Mouse (Mus musculus): ENCODE measurements around the gene Als2. TPM values are rescaled to one million over a fixed set of nuclear protein-coding genes. Genes with fewer than 3 reads are reported as not detected.

The Als2 gene
- total and polyA plus RNA-seq, 3 experiments = 13.4 to 41.0 (median 25.0) TPM

GRCm38 (mm10) chr1:59162309-59163024, 74.6 kb downstream of the Als2 start:
- no peak for TF ChIP-seq MAX (IDR thresholded peaks at IDR 0.05; ENCODE audit: low read length)
- no peak for TF ChIP-seq USF1 (IDR thresholded peaks at IDR 0.05; ENCODE audit: low read depth, low read length)
- no peak for TF ChIP-seq NELFE (IDR thresholded peaks at IDR 0.05; ENCODE audit: low read depth, low read length)
- no peak for TF ChIP-seq NRF1 (IDR thresholded peaks at IDR 0.05; ENCODE audit: low read depth, low read length)
- no peak for TF ChIP-seq BHLHE40 (IDR thresholded peaks at IDR 0.05; ENCODE audit: low read depth, low read length)
- TF ChIP-seq SIN3A (IDR thresholded peaks at IDR 0.05; ENCODE audit: low read length) = no peak
- TF ChIP-seq HCFC1 (IDR thresholded peaks at IDR 0.05; ENCODE audit: low read depth, low read length) = no peak
- TF ChIP-seq TBP (conservative IDR thresholded peaks at IDR 0.05; ENCODE audit: low read depth, low read length) = no peak
- TF ChIP-seq ZKSCAN1 (IDR thresholded peaks at IDR 0.05; ENCODE audit: borderline replicate concordance, low read depth, low read length) = no peak
- TF ChIP-seq MYC (IDR thresholded peaks at IDR 0.05; ENCODE audit: low read depth, low read length) = no peak
- TF ChIP-seq ELF1 (IDR thresholded peaks at IDR 0.05; ENCODE audit: low read depth, low read length) = no peak
- no peak for TF ChIP-seq MEF2A (IDR thresholded peaks at IDR 0.05; ENCODE audit: borderline replicate concordance, low read depth, low read length)
- no peak for TF ChIP-seq ZC3H11A (IDR thresholded peaks at IDR 0.05; ENCODE audit: low read depth, low read length)
- no peak for TF ChIP-seq RAD21 (IDR thresholded peaks at IDR 0.05; ENCODE audit: low read depth, low read length)
- TF ChIP-seq IRF4 (IDR thresholded peaks at IDR 0.05; ENCODE audit: low read depth, low read length) = no peak
- peaks cover 28 to 64% of the 10 kb centered on the region in 2 experiments for H3K36me3 ChIP-seq (replicated peaks in 1 of 2; ENCODE audit: control insufficient read depth in 1 of 2, insufficient read depth in 1 of 2, low read length in 1 of 2)
- no peak overlapping the region for H3K4me3 ChIP-seq (replicated peaks in 1 of 3; ENCODE audit: low read depth in 2 of 3, low read length in 2 of 3, poor library complexity in 1 of 3)
- no peak overlapping the region for H3K4me2 ChIP-seq (ENCODE audit: insufficient read depth, low read depth, poor library complexity, severe bottlenecking)
- DNase-seq (ENCODE audit: extremely low read depth) = no peak
- H3K4me1 ChIP-seq (ENCODE audit: control insufficient read depth in 1 of 2, insufficient read depth in 2 of 2) = peaks cover 3 to 28% of the 10 kb centered on the region in 2 experiments; a peak in 3 of 4 replicates
- no peaks in the 10 kb centered on the region for H3K27me3 ChIP-seq (replicated peaks)
- in situ Hi-C loops (cut with MboI; ENCODE audit: low pct_ligation_motif_present, low pct_unique_long_range_greater_than_20kb, low sequenced_read_pairs) (no loop called here), dilution Hi-C loops (cut with MboI; ENCODE audit: extremely low pct_ligation_motif_present, extremely low pct_unique_long_range_greater_than_20kb, low sequenced_read_pairs) (no loop called here)
- no peaks in the 10 kb centered on the region for H3K9me3 ChIP-seq (replicated peaks; ENCODE audit: low read length)
- no peak overlapping the region for H3K9ac ChIP-seq (ENCODE audit: insufficient read depth, low read depth)
- no peak overlapping the region for H3K27ac ChIP-seq (ENCODE audit: insufficient read depth, low read depth)
- no peaks in the 10 kb centered on the region for H3K79me2 ChIP-seq (replicated peaks; ENCODE audit: control insufficient read depth, extremely low read depth, insufficient read depth, poor library complexity, severe bottlenecking)

- in situ Hi-C loops (cut with MboI; ENCODE audit: low pct_ligation_motif_present, low pct_unique_long_range_greater_than_20kb, low sequenced_read_pairs) = no loop called here
- H3K9me3 ChIP-seq (replicated peaks; ENCODE audit: low read length) = no peaks in the 10 kb centered on the region
Observed at GRCm38 (mm10) chr1:59161396-59161795, 75.6 kb downstream of the Als2 start.

More at GRCm38 (mm10) chr1:59161396-59161795, 75.6 kb downstream of the Als2 start:
- H3K27ac ChIP-seq (ENCODE audit: insufficient read depth, low read depth) = no peak overlapping the region
- no peak overlapping the region for H3K4me2 ChIP-seq (ENCODE audit: insufficient read depth, low read depth, poor library complexity, severe bottlenecking)
- DNase-seq (ENCODE audit: extremely low read depth) = no peak
- dilution Hi-C loops (cut with MboI; ENCODE audit: extremely low pct_ligation_motif_present, extremely low pct_unique_long_range_greater_than_20kb, low sequenced_read_pairs) = no loop called here
- no peaks in the 10 kb centered on the region for H3K79me2 ChIP-seq (replicated peaks; ENCODE audit: control insufficient read depth, extremely low read depth, insufficient read depth, poor library complexity, severe bottlenecking)
- no peaks in the 10 kb centered on the region for H3K27me3 ChIP-seq (replicated peaks)
- no peak overlapping the region for H3K9ac ChIP-seq (ENCODE audit: insufficient read depth, low read depth)
- TF ChIP-seq ZKSCAN1 (IDR thresholded peaks at IDR 0.05; ENCODE audit: borderline replicate concordance, low read depth, low read length) (no peak), KAT2A (IDR thresholded peaks at IDR 0.05; ENCODE audit: insufficient replicate concordance, low read length) (no peak), TCF12 (IDR thresholded peaks at IDR 0.05; ENCODE audit: low read depth, low read length) (no peak), NELFE (IDR thresholded peaks at IDR 0.05; ENCODE audit: low read depth, low read length) (no peak), ETS1 (conservative IDR thresholded peaks at IDR 0.05; ENCODE audit: low read depth, low read length) (no peak), RAD21 (IDR thresholded peaks at IDR 0.05; ENCODE audit: low read depth, low read length) (no peak), ZMIZ1 (IDR thresholded peaks at IDR 0.05; ENCODE audit: low read depth, low read length) (no peak), POLR2A (IDR thresholded peaks at IDR 0.05; ENCODE audit: low read depth, low read length) (no peak), USF1 (IDR thresholded peaks at IDR 0.05; ENCODE audit: low read depth, low read length) (no peak), MEF2A (IDR thresholded peaks at IDR 0.05; ENCODE audit: borderline replicate concordance, low read depth, low read length) (no peak)
- peaks cover 3 to 28% of the 10 kb centered on the region in 2 experiments; a peak in 3 of 4 replicates for H3K4me1 ChIP-seq (ENCODE audit: control insufficient read depth in 1 of 2, insufficient read depth in 2 of 2)
- H3K4me3 ChIP-seq (replicated peaks in 1 of 3; ENCODE audit: low read depth in 2 of 3, low read length in 2 of 3, poor library complexity in 1 of 3) = no peak overlapping the region
- peaks cover 21 to 54% of the 10 kb centered on the region in 2 experiments for H3K36me3 ChIP-seq (replicated peaks in 1 of 2; ENCODE audit: control insufficient read depth in 1 of 2, insufficient read depth in 1 of 2, low read length in 1 of 2)
